10 mouse cellular contexts compared by ENCODE assay signal in genomic region chr13:75752216-75752938, GRCm38 (mm10). TPM values are rescaled to one million over a fixed set of nuclear protein-coding genes. Genes with fewer than 3 reads are reported as not detected.
A peak's percentile ranks its signal among the peaks of the same experiment; 100 is the strongest.
DNase-seq lines count a peak whose midpoint lies in the region; ATAC-seq lines count a peak whose summit lies in the region.
"Had no signal": no experiment of that assay in that cellular context is flagged by ENCODE, and none has a peak within 500 bp of the region (broad histone marks: within the 10 kb centered on the region; RNA-seq: fewer than 3 reads in every experiment).

No protein-coding gene starts in this region.

- no peak overlapping the region for H3K4me2 ChIP-seq in heart, embryonic 15.5 days

- H3K36me3 ChIP-seq in heart, embryonic 15.5 days: no peaks in the 10 kb centered on the region

- no peak for ATAC-seq in frontal cortex, adult (ENCODE audit: low TSS enrichment)
- ATAC-seq in heart, embryonic 15.5 days (replicated peaks; ENCODE audit: insufficient number of reproducible peaks, insufficient read depth, low FRiP score, low read depth): peak; percentile 82

- WGBS in heart, embryonic 15.5 days: 84% methylated on average over 5 of the region's 5 CpGs

- peak overlapping the region; percentile 47; the same call in 1 of the 2 replicates for H3K27ac ChIP-seq in heart, embryonic 15.5 days

- H3K27me3 ChIP-seq in heart, embryonic 15.5 days: no peaks in the 10 kb centered on the region
- H3K27me3 ChIP-seq: CH12.LX had no signal

- peaks cover 8% of the 10 kb centered on the region; the same call in 1 of the 2 replicates for H3K4me1 ChIP-seq in heart, embryonic 15.5 days (replicated peaks)

- no peak overlapping the region for H3K9ac ChIP-seq in heart, embryonic 15.5 days

- peak; percentile 33 to 44 for DNase-seq in frontal cortex, postnatal 10 days (ENCODE audit: low spot score in 2 of 2)
- DNase-seq in MN1 (ENCODE audit: low spot score): peak; percentile 46
- peak; percentile 82 to 87 for DNase-seq in cerebellum, postnatal 25 days
- DNase-seq in left cerebral cortex, adult 8-10 months (ENCODE audit: low spot score in 2 of 2): peak; percentile 28 to 35
- DNase-seq in right cerebral cortex, adult 2 months (ENCODE audit: low spot score in 2 of 2): peak; percentile 36 to 48
- no peak for DNase-seq in thymus, postnatal 14 days

- H3K9me3 ChIP-seq in heart, embryonic 15.5 days (replicated peaks): no peaks in the 10 kb centered on the region

- H3K4me3 ChIP-seq in heart, embryonic 15.5 days: no peak overlapping the region
- H3K4me3 ChIP-seq: erythroblast, embryonic 14.5 days had no signal

RNA-seq across cellular contexts. Expression of gene Ell2, which starts 45.8 kb away (rescaled TPM):
- polyA plus RNA-seq in heart, embryonic 15.5 days (2015; fragmentation: Nextera tagmentation; extraction: Ambion mirVana): 4.6 and 6.2 TPM in 2 replicates
- total RNA-seq in left cerebral cortex, adult 8-10 months (2022): 10 to 100 TPM; 41.9 to 54.0 (median 49.3) TPM
